8 mouse cellular contexts compared by ENCODE assay signal in the genomic region with DNA sequence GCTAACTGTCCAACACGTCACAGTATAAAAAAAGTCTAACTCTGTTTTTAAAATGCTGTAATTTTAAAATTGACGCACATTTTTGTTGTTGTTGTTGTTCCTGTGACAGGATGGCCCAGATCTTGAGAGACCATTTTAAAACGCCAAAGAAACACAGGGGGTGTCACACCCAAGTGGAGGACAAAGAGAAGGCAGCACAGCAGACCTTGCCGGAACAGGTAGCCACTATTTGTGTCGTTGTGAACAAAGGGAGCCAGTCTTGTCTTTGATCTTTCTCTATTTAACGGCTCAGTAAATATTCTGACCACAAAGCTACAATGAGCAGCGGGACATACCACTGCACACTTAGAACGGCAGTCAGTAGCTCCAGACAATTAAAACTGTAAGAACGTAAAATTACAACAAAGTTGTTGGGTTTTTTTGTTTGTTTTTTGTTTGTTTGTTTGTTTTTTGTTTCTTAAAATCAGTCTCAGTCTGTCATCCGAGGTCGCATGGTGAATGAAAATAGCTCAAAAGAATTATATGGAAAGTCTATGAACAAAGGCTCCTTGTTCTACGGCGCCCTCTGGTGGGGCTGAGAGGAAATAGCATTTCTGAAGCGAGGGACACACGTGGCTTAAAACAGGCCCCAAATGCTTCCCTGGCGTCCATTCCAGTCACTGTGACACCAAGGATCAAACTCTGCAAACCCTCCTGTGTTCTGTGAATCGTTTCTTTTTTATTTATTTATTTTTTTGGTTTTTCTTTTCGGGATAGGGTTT. TPM values are rescaled to one million over a fixed set of nuclear protein-coding genes. Genes with fewer than 3 reads are reported as not detected.
DNase-seq lines count a peak whose midpoint lies in the region; ATAC-seq and TF ChIP-seq lines count a peak whose summit lies in the region.

No protein-coding gene starts in this region.

- peaks cover 3 to 12% of the 10 kb centered on the region in 2 experiments; a peak in 3 of 4 replicates for H3K4me1 ChIP-seq in heart, embryonic 14.5 days (ENCODE audit: control insufficient read depth in 2 of 2, insufficient read depth in 2 of 2, low read length in 2 of 2)
- H3K4me1 ChIP-seq in liver, embryonic 13.5 days (replicated peaks) = peaks cover 9% of the 10 kb centered on the region
- peaks cover 14% of the 10 kb centered on the region; the same call in 1 of the 2 replicates for H3K4me1 ChIP-seq in stomach, embryonic 16.5 days (ENCODE audit: control insufficient read depth, insufficient read depth, low read length)

- DNase-seq in brain, embryonic 14.5 days (ENCODE audit: low read depth) = peak; percentile 95
- peak; percentile 44 for DNase-seq in fibroblast of lung, adult 2 months (ENCODE audit: low read depth)
- DNase-seq in kidney, postnatal 14 days = peak; percentile 80
- DNase-seq in liver, embryonic 13.5 days = peak; percentile 53
- peak; percentile 83 for DNase-seq in neural tube, embryonic 10.5 days (ENCODE audit: extremely low spot score, low spot score)

- peak overlapping the region; percentile 11 for H3K4me3 ChIP-seq in C2C12 (ENCODE audit: insufficient read depth, poor library complexity, severe bottlenecking)
- H3K4me3 ChIP-seq in heart, embryonic 14.5 days (ENCODE audit: control insufficient read depth in 1 of 2, insufficient read depth in 1 of 2, low read depth in 1 of 2, low read length in 2 of 2) = peak overlapping the region; percentile 26 to 34; a peak in 3 of 4 replicates
- peak overlapping the region; percentile 33 for H3K4me3 ChIP-seq in liver, embryonic 13.5 days (replicated peaks)
- peak overlapping the region; percentile 22 for H3K4me3 ChIP-seq in stomach, embryonic 16.5 days (replicated peaks; ENCODE audit: low read length)

- peak overlapping the region; percentile 61 for H3ac ChIP-seq in C2C12 (ENCODE audit: control insufficient read depth, insufficient read length, low read depth)

- H3K9me3 ChIP-seq in heart, embryonic 14.5 days (ENCODE audit: control insufficient read depth, low read length) = no peaks in the 10 kb centered on the region
- no peaks in the 10 kb centered on the region for H3K9me3 ChIP-seq in liver, embryonic 13.5 days (replicated peaks)
- H3K9me3 ChIP-seq in stomach, embryonic 16.5 days (replicated peaks; ENCODE audit: control insufficient read depth, low read length) = no peaks in the 10 kb centered on the region

- H3K79me3 ChIP-seq in C2C12 (ENCODE audit: low read depth) = no peaks in the 10 kb centered on the region

- peak; percentile 21 for TF ChIP-seq CTCF in C2C12 (IDR thresholded peaks at IDR 0.05; ENCODE audit: control insufficient read depth, insufficient read depth, insufficient read length)
- peak; percentile 85 for TF ChIP-seq CTCF in brain, embryonic 14.5 days (IDR thresholded peaks at IDR 0.05; ENCODE audit: borderline replicate concordance, extremely low read depth, insufficient read depth, insufficient read length)

- H3K36me3 ChIP-seq in C2C12 (ENCODE audit: control insufficient read depth, insufficient read depth) = no peaks in the 10 kb centered on the region
- H3K36me3 ChIP-seq in heart, embryonic 14.5 days (ENCODE audit: control insufficient read depth, insufficient read depth, low read length) = no peaks in the 10 kb centered on the region
- no peaks in the 10 kb centered on the region for H3K36me3 ChIP-seq in liver, embryonic 13.5 days
- no peaks in the 10 kb centered on the region for H3K36me3 ChIP-seq in stomach, embryonic 16.5 days (ENCODE audit: control insufficient read depth, insufficient read depth, low read length)

- H3K27ac ChIP-seq in heart, embryonic 14.5 days (replicated peaks in 1 of 2; ENCODE audit: control insufficient read depth in 1 of 2, insufficient read depth in 1 of 2, low read depth in 2 of 2, low read length in 2 of 2) = peak overlapping the region; percentile 70 to 72
- 0 out of 2 replicates have a peak overlapping the region, but pooled peaks have one; percentile 4 for H3K27ac ChIP-seq in liver, embryonic 13.5 days
- H3K27ac ChIP-seq in stomach, embryonic 16.5 days (ENCODE audit: low read length) = peak overlapping the region; percentile 60

- WGBS in heart, embryonic 14.5 days = 4% methylated on average over 18 of the region's 18 CpGs
- 2% methylated on average over 18 of the region's 18 CpGs for WGBS in liver, embryonic 13.5 days (ENCODE audit: insufficient replicate concordance)
- 2% methylated on average over 18 of the region's 18 CpGs for WGBS in stomach, embryonic 16.5 days

- no peaks in the 10 kb centered on the region for H3K27me3 ChIP-seq in C2C12 (ENCODE audit: control insufficient read depth, insufficient read depth, insufficient read length)
- H3K27me3 ChIP-seq in heart, embryonic 14.5 days (ENCODE audit: control insufficient read depth, insufficient read depth, low read length) = peaks cover 6% of the 10 kb centered on the region
- H3K27me3 ChIP-seq in liver, embryonic 13.5 days = peaks cover 7% of the 10 kb centered on the region
- no peaks in the 10 kb centered on the region for H3K27me3 ChIP-seq in stomach, embryonic 16.5 days (ENCODE audit: control insufficient read depth, insufficient read depth, low read length)

- no peak for TF ChIP-seq POLR2A in brain, embryonic 14.5 days (IDR thresholded peaks at IDR 0.05; ENCODE audit: borderline replicate concordance, extremely low read depth, insufficient read depth, insufficient read length, poor library complexity, severe bottlenecking)

- peak overlapping the region; percentile 60 for H3K9ac ChIP-seq in heart, embryonic 14.5 days (ENCODE audit: low read length)
- H3K9ac ChIP-seq in liver, embryonic 13.5 days = 0 out of 2 replicates have a peak overlapping the region, but pooled peaks have one; percentile 28
- H3K9ac ChIP-seq in stomach, embryonic 16.5 days (ENCODE audit: low read length) = peak overlapping the region; percentile 19; the same call in 1 of the 2 replicates

- no peak for ATAC-seq in heart, embryonic 14.5 days (ENCODE audit: insufficient number of reproducible peaks, insufficient read depth, low FRiP score, low read depth)
- ATAC-seq in liver, embryonic 13.5 days (ENCODE audit: low read depth) = peak; percentile 37; the same call in 1 of the 2 replicates
- peak; percentile 44; the same call in 1 of the 2 replicates for ATAC-seq in stomach, embryonic 16.5 days (ENCODE audit: insufficient read depth, low FRiP score)

- peak overlapping the region; percentile 76 for H3K4me2 ChIP-seq in heart, embryonic 14.5 days (ENCODE audit: low read length)
- H3K4me2 ChIP-seq in liver, embryonic 13.5 days = peak overlapping the region; percentile 60
- H3K4me2 ChIP-seq in stomach, embryonic 16.5 days (ENCODE audit: low read depth, low read length) = peak overlapping the region; percentile 47

- no peaks in the 10 kb centered on the region for H3K79me2 ChIP-seq in C2C12 (ENCODE audit: control insufficient read depth, insufficient read depth)

TF ChIP-seq in C2C12, 6 proteins besides CTCF, POLR2A, EP300 and RAD21:
- TF ChIP-seq USF1 (IDR thresholded peaks at IDR 0.05; ENCODE audit: low read depth) (peak; percentile 43), FOSL1 (IDR thresholded peaks at IDR 0.05; ENCODE audit: insufficient read depth, low read length, poor library complexity, severe bottlenecking) (no peak), MYOD1 (IDR thresholded peaks at IDR 0.05; ENCODE audit: control insufficient read depth, insufficient read length, low read depth) (no peak), MAX (IDR thresholded peaks at IDR 0.05) (peak; percentile 93)

RNA-seq across cellular contexts. Expression of a gene that starts 16.7 kb away (rescaled TPM):
- polyA plus RNA-seq in C2C12 (2012; fragmentation: generic; extraction: Trizol) = 0.05 TPM
- polyA plus RNA-seq in brain, embryonic 14.5 days (2012; rRNA removed) = 0.81 and 1.4 TPM in 2 replicates
- 1.6 and 2.5 TPM in 2 replicates for polyA plus RNA-seq in heart, embryonic 14.5 days (2014; fragmentation: Nextera tagmentation; extraction: Ambion mirVana)
- 0.09 TPM in 1 of 2 replicates, not detected in the other for polyA plus RNA-seq in liver, embryonic 13.5 days (2015; fragmentation: Nextera tagmentation; extraction: Ambion mirVana)
- polyA plus RNA-seq in stomach, embryonic 16.5 days (2015; fragmentation: Nextera tagmentation; extraction: Ambion mirVana) = 0.13 and 0.21 TPM in 2 replicates

RNA-seq across cellular contexts. Expression of a gene that starts 35.2 kb away (rescaled TPM):
- polyA plus RNA-seq in C2C12 (2012; fragmentation: generic; extraction: Trizol) = 0.16 TPM
- polyA plus RNA-seq in brain, embryonic 14.5 days (2012; rRNA removed) = 21.3 and 29.3 TPM in 2 replicates
- 0.08 TPM in 1 of 2 replicates, not detected in the other for polyA plus RNA-seq in heart, embryonic 14.5 days (2014; fragmentation: Nextera tagmentation; extraction: Ambion mirVana)
- 0.05 and 0.09 TPM in 2 replicates for polyA plus RNA-seq in liver, embryonic 13.5 days (2015; fragmentation: Nextera tagmentation; extraction: Ambion mirVana)
- 0.15 and 0.31 TPM in 2 replicates for polyA plus RNA-seq in stomach, embryonic 16.5 days (2015; fragmentation: Nextera tagmentation; extraction: Ambion mirVana)

Comparison
In these comparisons a context has a peak if more than half of its experiments do, and no peak if none do; other contexts are left out.
1. DNase-seq: peak in every context shown above with its lines; median percentile 95 in brain, embryonic 14.5 days; 83 in neural tube, embryonic 10.5 days; 80 in kidney, postnatal 14 days; 53 in liver, embryonic 13.5 days; 44 in fibroblast of lung, adult 2 months.
2. H3K27ac ChIP-seq: peak in every context shown above with its lines; median percentile 71 in heart, embryonic 14.5 days; 60 in stomach, embryonic 16.5 days; 4 in liver, embryonic 13.5 days.
3. RNA of a gene that starts 35.2 kb away (polyA plus RNA-seq): 21.3 to 29.3 TPM in brain, embryonic 14.5 days; 0.16 TPM in C2C12 (single experiment), 0.15 to 0.31 TPM in stomach, embryonic 16.5 days, 0.05 to 0.09 TPM in liver, embryonic 13.5 days and 0.08 TPM in heart, embryonic 14.5 days; every median in the first group is over 10 times any median in the second.
4. Peak in every context shown above with its lines, with median percentiles within 50 percentile points of each other: H3K4me3 ChIP-seq, H3K4me2 ChIP-seq and H3K9ac ChIP-seq.